Mouse (Mus musculus): ENCODE results near the gene Tubg2. TPM values are rescaled to one million over a fixed set of nuclear protein-coding genes. Genes with fewer than 3 reads are reported as not detected.
A peak's percentile ranks its signal among the peaks of the same experiment; 100 is the strongest.

The Tubg2 gene
- total RNA-seq, 2 experiments from 2014 or later: 6.6 to 7.0 TPM

DNA sequence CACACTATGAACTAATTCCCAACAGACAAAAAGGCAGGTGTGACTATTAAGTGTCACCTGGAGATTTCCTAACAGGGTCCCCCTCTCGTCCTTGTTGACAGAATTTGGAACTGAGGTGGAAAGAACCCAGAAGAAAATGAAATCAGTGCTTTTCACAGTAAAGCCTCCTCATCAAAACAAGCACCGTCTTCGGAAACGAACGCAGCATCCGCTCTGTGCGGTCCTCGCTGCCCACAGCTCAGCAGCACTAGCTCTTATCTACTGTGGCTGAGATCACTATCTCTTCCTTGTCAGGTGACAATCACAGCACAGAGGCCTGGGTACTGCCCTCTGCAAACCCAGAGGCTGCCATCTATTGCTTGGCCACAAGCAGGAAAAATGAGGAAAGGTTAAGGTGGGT, 40.5 kb downstream of the Tubg2 start:
- DNase-seq: no peak

- no peak for DNase-seq
These were observed 43.8 kb downstream of the Tubg2 start for GRCm38 (mm10) chr11:101199555-101199954.

DNA sequence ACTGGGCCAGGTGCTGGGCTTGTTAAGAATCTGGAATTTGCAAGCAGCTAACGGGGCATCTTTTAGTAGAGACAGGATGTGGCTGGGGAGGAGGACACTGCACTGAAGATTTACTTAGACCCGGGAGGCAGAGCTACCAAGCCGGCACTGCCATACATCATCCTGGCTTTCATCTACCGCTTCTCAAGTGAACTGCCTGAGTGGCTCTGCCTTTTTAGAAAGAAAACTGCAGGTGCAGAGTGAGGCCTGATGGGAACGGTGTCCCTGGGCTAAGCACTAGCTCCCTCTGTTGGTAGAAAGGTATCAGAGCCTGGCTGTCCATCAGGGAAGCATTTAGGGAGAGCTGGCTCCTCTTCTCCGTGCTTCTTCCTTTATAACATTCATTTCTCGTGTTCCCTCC, 45.3 kb downstream of the Tubg2 start:
- DNase-seq: peak; percentile 51

Small RNA genes within 50 kb of the gene (microRNA-seq; reads per million reads assigned to microRNA genes)
- gene Gm27626: 0 reads per million in 2 experiments

Other genes starting within 250 kb of the Tubg2 start
- 100 to 1,000 TPM; 111 to 115 TPM for gene Stat3, start 216.4 kb upstream of the Tubg2 start, total RNA-seq (2021)
- gene Cavin1, start 185.0 kb upstream of the Tubg2 start, total RNA-seq (2021): 100 to 1,000 TPM; 479 to 498 TPM
- 100 to 1,000 TPM; 112 to 115 TPM for gene Atp6v0a1, start 146.5 kb upstream of the Tubg2 start, total RNA-seq (2021)
- 10 to 100 TPM in 1 of 2 experiments, 1 to 10 TPM in 1; 9.0 to 10.1 TPM for gene Naglu, start 85.9 kb upstream of the Tubg2 start, total RNA-seq (2021)
- gene Hsd17b1, start 77.5 kb upstream of the Tubg2 start, total RNA-seq (2021): not detected
- gene Coasy, start 73.3 kb upstream of the Tubg2 start, total RNA-seq (2021): 10 to 100 TPM; 15.4 to 16.2 TPM
- gene Mlx, start 68.6 kb upstream of the Tubg2 start, total RNA-seq (2021): 10 to 100 TPM; 17.5 to 17.7 TPM
- gene Psmc3ip, start 60.5 kb upstream of the Tubg2 start, total RNA-seq (2021): 10 to 100 TPM; 11.7 to 13.6 TPM
- 10 to 100 TPM; 32.1 to 32.3 TPM for gene Retreg3, start 36.0 kb upstream of the Tubg2 start, total RNA-seq (2021)
- gene Tubg1, start 36.0 kb upstream of the Tubg2 start, total RNA-seq (2021): 10 to 100 TPM; 53.5 to 53.7 TPM
- 1 to 10 TPM; 1.5 to 1.6 TPM for gene Cntnap1, start 14.6 kb downstream of the Tubg2 start, total RNA-seq (2021)
- gene Plekhh3, start 15.4 kb downstream of the Tubg2 start, total RNA-seq (2021): 10 to 100 TPM; 23.1 to 27.3 TPM
- gene Ccr10, start 19.5 kb downstream of the Tubg2 start, total RNA-seq (2021): not detected
- 10 to 100 TPM; 14.7 to 15.0 TPM for gene Ezh1, start 70.6 kb downstream of the Tubg2 start, total RNA-seq (2021)
- gene Ramp2, start 90.1 kb downstream of the Tubg2 start, total RNA-seq (2021): 100 to 1,000 TPM; 122 to 134 TPM
- gene Vps25, start 97.8 kb downstream of the Tubg2 start, total RNA-seq (2021): 10 to 100 TPM; 87.6 to 88.7 TPM
- 1 to 10 TPM; 4.5 to 7.2 TPM for gene Wnk4, start 104.7 kb downstream of the Tubg2 start, total RNA-seq (2021)
- under 1 TPM; 0.41 to 0.47 TPM for gene Cntd1, start 123.1 kb downstream of the Tubg2 start, total RNA-seq (2021)
- gene Coa3, start 123.2 kb downstream of the Tubg2 start, total RNA-seq (2021): 10 to 100 TPM; 86.3 to 90.1 TPM
- 100 to 1,000 TPM; 103 to 106 TPM for gene Becn1, start 146.4 kb downstream of the Tubg2 start, total RNA-seq (2021)
- 100 to 1,000 TPM in 1 of 2 experiments, 10 to 100 TPM in 1; 88.7 to 103 TPM for gene Psme3, start 160.3 kb downstream of the Tubg2 start, total RNA-seq (2021)
- gene Aoc2, start 169.2 kb downstream of the Tubg2 start, total RNA-seq (2021): 1 to 10 TPM; 2.9 to 3.2 TPM
- 10 to 100 TPM; 29.5 to 31.3 TPM for gene Aoc3, start 174.7 kb downstream of the Tubg2 start, total RNA-seq (2021)
- gene G6pc, start 211.7 kb downstream of the Tubg2 start, total RNA-seq (2021): not detected

Measured in heart, postnatal 4 days (tissue).